Mouse (Mus musculus): ENCODE measurements at regions not wholly inside any gene's neighbourhood (a gene's known extent, or its start where the extent isn't known, plus 50 kb on each side); places are given as distances from the start of the nearest gene placed in this dataset.

DNA sequence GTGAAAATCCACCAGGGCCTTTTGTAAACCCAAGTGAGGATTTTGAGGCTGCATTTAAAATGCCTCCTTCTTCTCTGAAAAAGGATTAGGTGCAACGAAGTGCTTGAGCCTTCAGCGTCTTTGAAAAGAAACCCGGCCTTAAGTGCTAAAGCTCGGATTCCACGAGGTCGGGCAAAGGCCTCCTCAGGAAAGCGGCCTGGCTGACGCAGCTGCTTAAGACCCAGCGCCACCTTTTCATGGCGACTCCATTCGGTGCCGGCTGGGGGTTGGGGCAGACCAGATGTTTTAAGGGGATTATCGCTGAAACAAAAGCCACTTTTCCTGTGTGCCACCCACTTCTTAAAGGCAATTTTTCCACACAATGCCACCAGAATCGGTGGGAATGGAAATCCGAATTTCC, 61.6 kb upstream of the 4932438H23Rik start:
- no peaks in the 10 kb centered on the region for H3K9me3 ChIP-seq (ENCODE audit: control insufficient read depth, low read length)
- no peaks in the 10 kb centered on the region for H3K4me1 ChIP-seq (ENCODE audit: control insufficient read depth, insufficient read depth, low read length)
- WGBS: 51% methylated on average over 15 of the region's 15 CpGs
- ATAC-seq (ENCODE audit: insufficient read depth, low FRiP score, low TSS enrichment) (no peak), DNase-seq (ENCODE audit: low spot score) (no peak)
- no peaks in the 10 kb centered on the region for H3K36me3 ChIP-seq (ENCODE audit: control insufficient read depth, insufficient read depth, low read length)
- no peak overlapping the region for H3K4me3 ChIP-seq (ENCODE audit: low read depth, low read length)
- H3K27me3 ChIP-seq (ENCODE audit: control insufficient read depth, insufficient read depth, low read length): peaks cover 18% of the 10 kb centered on the region
- no peak overlapping the region for H3K4me2 ChIP-seq (ENCODE audit: low read depth)
- H3K9ac ChIP-seq (ENCODE audit: low read length): no peak overlapping the region
- H3K27ac ChIP-seq (ENCODE audit: low read depth, low read length): no peak overlapping the region

DNA sequence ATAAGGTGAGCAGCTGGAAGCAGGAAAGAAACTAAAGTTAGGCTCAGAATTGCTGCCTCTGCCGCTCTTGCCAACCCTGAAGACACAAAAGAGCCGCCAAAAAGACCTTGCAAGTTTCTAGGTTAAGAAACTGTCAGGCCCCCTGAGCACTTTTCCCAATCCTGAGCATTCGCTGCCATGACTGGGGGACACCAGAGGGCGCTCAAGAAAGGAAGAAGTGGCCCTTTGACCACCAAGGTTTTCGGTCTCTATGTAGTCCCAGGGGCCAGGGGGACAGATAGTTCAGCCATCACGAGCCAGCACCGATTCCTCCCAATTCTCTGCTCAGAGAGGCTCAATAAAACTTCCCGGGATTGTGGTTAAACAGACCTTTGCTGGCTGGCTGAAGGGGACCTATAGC, 64.6 kb upstream of the Olig2 start:
- H3K27me3 ChIP-seq (ENCODE audit: control insufficient read depth, insufficient read depth, low read length): peaks cover 48% of the 10 kb centered on the region
- no peak overlapping the region for H3K4me2 ChIP-seq (ENCODE audit: low read depth)
- no peaks in the 10 kb centered on the region for H3K4me1 ChIP-seq (ENCODE audit: control insufficient read depth, insufficient read depth, low read length)
- H3K4me3 ChIP-seq (ENCODE audit: low read depth, low read length): no peak overlapping the region
- H3K9ac ChIP-seq (ENCODE audit: low read length): no peak overlapping the region
- no peaks in the 10 kb centered on the region for H3K9me3 ChIP-seq (ENCODE audit: control insufficient read depth, low read length)
- no peak overlapping the region for H3K27ac ChIP-seq (ENCODE audit: low read depth, low read length)
- DNase-seq (ENCODE audit: low spot score) (peak; percentile 55), ATAC-seq (ENCODE audit: insufficient read depth, low FRiP score, low TSS enrichment) (no peak)
- no peaks in the 10 kb centered on the region for H3K36me3 ChIP-seq (ENCODE audit: control insufficient read depth, insufficient read depth, low read length)
- 12% methylated on average over 8 of the region's 8 CpGs for WGBS

DNA sequence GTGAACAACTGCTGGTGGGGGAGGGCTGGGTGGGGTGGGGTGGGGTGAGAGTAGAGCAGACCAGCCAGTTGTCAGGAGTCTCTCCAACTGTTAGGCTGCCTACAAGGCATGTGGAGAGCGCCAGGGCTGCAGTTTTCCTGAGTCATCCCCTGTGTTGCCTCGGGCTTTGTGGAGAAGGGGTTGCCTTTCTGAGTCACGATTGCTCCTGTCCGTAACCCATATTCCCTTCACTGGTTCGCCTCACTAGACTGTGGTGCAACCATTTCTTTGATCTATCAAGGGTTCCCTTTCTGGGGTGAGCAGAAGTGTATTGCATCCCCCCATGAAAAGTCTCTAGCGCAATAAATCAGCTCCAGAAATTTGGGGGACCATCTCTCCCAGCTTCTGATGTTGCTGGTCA, 63.6 kb upstream of the Olig2 start:
- no peak overlapping the region for H3K27ac ChIP-seq (ENCODE audit: low read depth, low read length)
- H3K4me1 ChIP-seq (ENCODE audit: control insufficient read depth, insufficient read depth, low read length): no peaks in the 10 kb centered on the region
- ATAC-seq (ENCODE audit: insufficient read depth, low FRiP score, low TSS enrichment) (no peak), DNase-seq (ENCODE audit: low spot score) (no peak)
- no peaks in the 10 kb centered on the region for H3K36me3 ChIP-seq (ENCODE audit: control insufficient read depth, insufficient read depth, low read length)
- no peak overlapping the region for H3K4me2 ChIP-seq (ENCODE audit: low read depth)
- peaks cover 50% of the 10 kb centered on the region for H3K27me3 ChIP-seq (ENCODE audit: control insufficient read depth, insufficient read depth, low read length)
- H3K9me3 ChIP-seq (ENCODE audit: control insufficient read depth, low read length): no peaks in the 10 kb centered on the region
- no peak overlapping the region for H3K9ac ChIP-seq (ENCODE audit: low read length)
- 71% methylated on average over 6 of the region's 6 CpGs for WGBS
- no peak overlapping the region for H3K4me3 ChIP-seq (ENCODE audit: low read depth, low read length)

DNA sequence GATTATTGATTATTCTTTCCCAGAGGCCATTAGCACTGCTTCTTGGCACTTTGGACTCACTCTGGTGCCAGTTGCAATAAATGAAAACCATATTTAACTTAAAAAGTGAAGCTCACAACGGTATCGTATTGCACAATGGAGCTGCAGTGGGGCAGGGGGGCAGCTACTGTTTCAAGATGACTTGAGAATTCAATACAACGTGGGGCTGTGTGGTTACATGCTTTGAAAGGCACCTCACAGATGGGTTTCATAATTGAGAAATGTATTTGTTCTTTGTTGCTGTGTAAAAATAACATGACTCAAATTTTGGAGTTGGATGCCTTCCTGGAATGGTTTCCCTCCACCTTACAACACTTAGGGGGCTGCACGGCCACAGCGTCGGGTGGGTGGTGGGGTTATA, 62.9 kb upstream of the Olig2 start:
- H3K36me3 ChIP-seq (ENCODE audit: control insufficient read depth, insufficient read depth, low read length): no peaks in the 10 kb centered on the region
- no peak overlapping the region for H3K9ac ChIP-seq (ENCODE audit: low read length)
- no peak for DNase-seq (ENCODE audit: low spot score)
- no peak overlapping the region for H3K4me3 ChIP-seq (ENCODE audit: low read depth, low read length)
- H3K27ac ChIP-seq (ENCODE audit: low read depth, low read length): no peak overlapping the region
- no peaks in the 10 kb centered on the region for H3K4me1 ChIP-seq (ENCODE audit: control insufficient read depth, insufficient read depth, low read length)
- WGBS: 87% methylated on average over 6 of the region's 6 CpGs
- H3K9me3 ChIP-seq (ENCODE audit: control insufficient read depth, low read length): no peaks in the 10 kb centered on the region
- ATAC-seq (ENCODE audit: insufficient read depth, low FRiP score, low TSS enrichment): no peak
- H3K4me2 ChIP-seq (ENCODE audit: low read depth): no peak overlapping the region
- H3K27me3 ChIP-seq (ENCODE audit: control insufficient read depth, insufficient read depth, low read length): peaks cover 51% of the 10 kb centered on the region

DNA sequence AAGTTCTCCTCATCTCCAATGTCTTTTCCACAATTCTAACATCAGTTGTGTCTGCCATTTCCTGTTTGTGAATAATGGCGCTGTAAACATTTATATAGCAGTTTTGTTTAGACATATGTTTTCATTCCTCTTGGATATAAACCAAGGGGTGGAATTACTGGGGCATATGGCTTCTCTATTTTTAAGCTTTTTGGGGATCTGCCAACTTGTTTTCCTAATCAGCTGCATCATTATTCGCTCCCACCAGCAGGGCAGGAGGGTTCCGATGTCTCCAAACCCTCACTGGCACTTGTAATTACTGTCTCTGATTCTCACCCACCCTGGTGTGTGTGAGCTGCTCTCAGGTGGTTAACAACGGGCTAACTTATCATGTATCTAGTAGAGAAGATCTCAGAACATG, 59.4 kb upstream of the Olig2 start:
- H3K9ac ChIP-seq (ENCODE audit: low read length): no peak overlapping the region
- no peaks in the 10 kb centered on the region for H3K36me3 ChIP-seq (ENCODE audit: control insufficient read depth, insufficient read depth, low read length)
- H3K4me1 ChIP-seq (ENCODE audit: control insufficient read depth, insufficient read depth, low read length): peaks cover 3% of the 10 kb centered on the region
- ATAC-seq (ENCODE audit: insufficient read depth, low FRiP score, low TSS enrichment) (no peak), DNase-seq (ENCODE audit: low spot score) (no peak)
- no peak overlapping the region for H3K27ac ChIP-seq (ENCODE audit: low read depth, low read length)
- H3K4me3 ChIP-seq (ENCODE audit: low read depth, low read length): no peak overlapping the region
- no peak overlapping the region for H3K4me2 ChIP-seq (ENCODE audit: low read depth)
- peaks cover 73% of the 10 kb centered on the region for H3K27me3 ChIP-seq (ENCODE audit: control insufficient read depth, insufficient read depth, low read length)
- 92% methylated on average over 4 of the region's 4 CpGs for WGBS
- no peaks in the 10 kb centered on the region for H3K9me3 ChIP-seq (ENCODE audit: control insufficient read depth, low read length)

DNA sequence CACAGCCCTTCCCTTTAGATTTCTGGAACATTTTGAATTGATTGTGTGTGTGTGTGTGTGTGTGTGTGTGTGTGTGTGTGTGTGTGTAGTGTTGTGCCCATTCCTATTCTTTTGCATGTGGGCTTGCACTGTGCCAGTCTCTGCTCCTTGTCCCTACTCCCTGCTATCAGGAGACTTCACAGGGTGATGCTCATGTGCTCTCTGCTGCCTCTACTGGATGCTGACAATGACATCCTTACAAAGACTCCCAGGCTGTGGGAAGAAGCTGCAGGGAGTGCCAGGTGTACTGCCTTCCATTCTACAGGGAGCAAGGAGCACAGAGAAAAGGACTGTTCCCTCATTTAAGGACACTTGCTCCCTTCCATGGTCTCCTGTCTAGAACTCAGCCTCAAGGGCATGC, 58.4 kb upstream of the Olig2 start:
- DNase-seq (ENCODE audit: low spot score): no peak
- peaks cover 69% of the 10 kb centered on the region for H3K27me3 ChIP-seq (ENCODE audit: control insufficient read depth, insufficient read depth, low read length)

DNA sequence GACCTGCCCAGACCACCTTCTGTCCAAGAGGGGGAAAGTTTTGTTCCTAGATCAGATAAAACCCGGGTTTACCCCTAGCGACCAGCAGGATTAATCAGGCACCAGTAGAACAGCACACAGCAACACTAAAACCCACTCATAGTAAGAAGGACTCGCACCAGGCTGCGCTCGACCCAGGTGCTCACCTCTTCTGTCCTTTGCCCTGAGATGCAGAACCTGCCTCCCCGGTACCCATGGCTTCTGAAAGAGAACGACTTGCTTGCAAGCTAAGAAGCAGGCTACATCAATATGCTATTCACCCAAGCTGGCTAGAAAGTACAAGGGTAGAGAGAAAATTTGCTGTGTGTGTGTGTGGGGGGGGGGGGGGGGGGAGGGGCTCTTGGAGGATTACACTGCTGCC, 56.9 kb upstream of the Olig2 start:
- no peak overlapping the region for H3K4me2 ChIP-seq (ENCODE audit: low read depth)
- H3K9me3 ChIP-seq (ENCODE audit: control insufficient read depth, low read length): no peaks in the 10 kb centered on the region
- H3K4me3 ChIP-seq (ENCODE audit: low read depth, low read length): no peak overlapping the region
- WGBS: 47% methylated on average over 7 of the region's 7 CpGs
- H3K36me3 ChIP-seq (ENCODE audit: control insufficient read depth, insufficient read depth, low read length): no peaks in the 10 kb centered on the region
- H3K9ac ChIP-seq (ENCODE audit: low read length): no peak overlapping the region
- peaks cover 3% of the 10 kb centered on the region for H3K4me1 ChIP-seq (ENCODE audit: control insufficient read depth, insufficient read depth, low read length)
- ATAC-seq (ENCODE audit: insufficient read depth, low FRiP score, low TSS enrichment): no peak
- H3K27ac ChIP-seq (ENCODE audit: low read depth, low read length): no peak overlapping the region
- peaks cover 65% of the 10 kb centered on the region for H3K27me3 ChIP-seq (ENCODE audit: control insufficient read depth, insufficient read depth, low read length)
- no peak for DNase-seq (ENCODE audit: low spot score)

More for the DNA sequence above, 58.4 kb upstream of the Olig2 start:
- H3K4me1 ChIP-seq (ENCODE audit: control insufficient read depth, insufficient read depth, low read length): peaks cover 3% of the 10 kb centered on the region
- H3K9ac ChIP-seq (ENCODE audit: low read length): no peak overlapping the region
- no peaks in the 10 kb centered on the region for H3K9me3 ChIP-seq (ENCODE audit: control insufficient read depth, low read length)
- H3K4me3 ChIP-seq (ENCODE audit: low read depth, low read length): no peak overlapping the region
- no peak for ATAC-seq (ENCODE audit: insufficient read depth, low FRiP score, low TSS enrichment)
- no peak overlapping the region for H3K4me2 ChIP-seq (ENCODE audit: low read depth)
- no peak overlapping the region for H3K27ac ChIP-seq (ENCODE audit: low read depth, low read length)
- no peaks in the 10 kb centered on the region for H3K36me3 ChIP-seq (ENCODE audit: control insufficient read depth, insufficient read depth, low read length)

DNA sequence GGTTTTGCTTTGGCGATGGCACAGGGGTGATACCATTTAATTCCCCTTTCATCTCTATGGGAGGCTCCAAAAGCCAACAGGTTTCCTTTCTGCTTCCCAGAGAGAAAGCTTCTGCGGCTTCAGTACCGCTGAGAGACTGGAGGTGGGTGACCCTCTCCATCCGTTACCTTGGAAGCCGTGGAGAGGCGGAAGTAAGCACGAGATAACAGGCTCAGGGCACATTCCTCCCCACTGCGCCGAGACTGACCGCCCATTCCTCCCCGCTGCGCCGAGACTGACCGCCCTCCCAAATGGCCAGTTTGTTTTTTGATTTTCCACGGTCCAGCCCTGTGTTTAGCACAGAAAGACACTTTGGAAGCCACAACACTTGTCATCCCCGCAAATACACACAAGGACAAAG, 55.4 kb upstream of the Olig2 start:
- Histone ChIP-seq H3K9ac (ENCODE audit: low read length) (no peak overlapping the region), H3K4me2 (ENCODE audit: low read depth) (peak overlapping the region; percentile 15), H3K36me3 (ENCODE audit: control insufficient read depth, insufficient read depth, low read length) (no peaks in the 10 kb centered on the region), H3K27me3 (ENCODE audit: control insufficient read depth, insufficient read depth, low read length) (peaks cover 70% of the 10 kb centered on the region), H3K9me3 (ENCODE audit: control insufficient read depth, low read length) (no peaks in the 10 kb centered on the region), H3K27ac (ENCODE audit: low read depth, low read length) (no peak overlapping the region), H3K4me1 (ENCODE audit: control insufficient read depth, insufficient read depth, low read length) (peaks cover 8% of the 10 kb centered on the region), H3K4me3 (ENCODE audit: low read depth, low read length) (no peak overlapping the region)
- peak; percentile 54 for DNase-seq (ENCODE audit: low spot score)
- 0 out of 2 replicates have a peak, but pooled peaks have one; percentile 20 for ATAC-seq (ENCODE audit: insufficient read depth, low FRiP score, low TSS enrichment)
- 0% methylated on average over 16 of the region's 16 CpGs for WGBS

DNA sequence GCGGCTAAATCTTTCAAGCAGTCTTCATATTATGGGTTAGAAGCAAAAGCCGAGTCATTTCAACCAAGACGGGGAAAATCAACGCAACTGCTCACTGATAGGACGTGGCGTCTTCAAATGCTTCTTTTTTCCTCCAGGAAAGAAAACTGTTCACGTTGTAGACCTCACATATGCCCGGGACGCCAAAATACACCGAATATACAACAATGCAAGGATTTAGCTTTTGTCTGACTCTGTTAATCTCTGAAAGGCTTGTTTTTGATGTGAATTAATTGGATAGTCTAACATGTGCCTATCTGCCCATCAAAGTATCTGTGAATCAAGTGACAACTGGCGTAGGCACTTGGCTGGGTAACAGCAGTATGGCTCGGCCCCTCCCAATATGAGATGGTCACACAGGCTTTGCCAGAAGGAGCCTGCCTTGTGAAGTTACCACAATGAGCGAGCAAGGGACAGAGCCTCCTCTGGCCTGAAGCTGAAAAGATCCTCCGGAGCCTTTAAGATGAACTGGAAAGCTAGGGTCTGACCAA, 53.3 kb upstream of the Olig2 start:
- DNase-seq (ENCODE audit: low spot score) (no peak), ATAC-seq (ENCODE audit: insufficient read depth, low FRiP score, low TSS enrichment) (no peak)
- H3K9ac ChIP-seq (ENCODE audit: low read length): no peak overlapping the region
- H3K4me1 ChIP-seq (ENCODE audit: control insufficient read depth, insufficient read depth, low read length): peaks cover 8% of the 10 kb centered on the region
- H3K27me3 ChIP-seq (ENCODE audit: control insufficient read depth, insufficient read depth, low read length): peaks cover 82% of the 10 kb centered on the region
- H3K27ac ChIP-seq (ENCODE audit: low read depth, low read length): no peak overlapping the region
- H3K4me3 ChIP-seq (ENCODE audit: low read depth, low read length): no peak overlapping the region
- no peak overlapping the region for H3K4me2 ChIP-seq (ENCODE audit: low read depth)
- H3K9me3 ChIP-seq (ENCODE audit: control insufficient read depth, low read length): no peaks in the 10 kb centered on the region
- no peaks in the 10 kb centered on the region for H3K36me3 ChIP-seq (ENCODE audit: control insufficient read depth, insufficient read depth, low read length)
- WGBS: 83% methylated on average over 14 of the region's 14 CpGs

Data from neural tube, embryonic 11.5 days (tissue).